Mouse (Mus musculus) embryonic facial prominence, embryonic 11.5 days (tissue): ENCODE results near the gene Senp8. TPM values are rescaled to one million over a fixed set of nuclear protein-coding genes. Genes with fewer than 3 reads are reported as not detected.

ENCODE experiments used
- ATAC-seq: fragments of 200-750 bp; cut with Nextera tagmentation; replicated peaks from 2 replicates; pipeline ENCODE4 v1.8.0; 2017; ENCODE audit warnings: low read depth; ENCODE audit not compliant: insufficient number of reproducible peaks, low FRiP score, low TSS enrichment
- DNase-seq: peaks from one replicate; pipeline ENCODE4 v3.0.0-alpha.2; 2015; ENCODE audit warnings: low spot score
- H3K27ac ChIP-seq: fragments of 300-500 bp; sonication (generic); replicated peaks from 2 replicates; pipeline ENCODE4 v1.5.1; 2014; ENCODE audit warnings: mild to moderate bottlenecking, low read depth, low read length, control low read depth
- H3K27me3 ChIP-seq: fragments of 300-500 bp; sonication (generic); 2 replicates; pipeline ENCODE4 v1.6.1; 2014; ENCODE audit warnings: mild to moderate bottlenecking, low read length, moderate library complexity, mixed read lengths; ENCODE audit not compliant: control insufficient read depth, insufficient read depth
- H3K36me3 ChIP-seq: fragments of 300-500 bp; sonication (generic); replicated peaks from 2 replicates; pipeline ENCODE4 v1.6.1; 2014; ENCODE audit warnings: low read depth, mild to moderate bottlenecking, low read length, moderate library complexity, mixed read lengths; ENCODE audit not compliant: control insufficient read depth, insufficient read depth
- H3K4me1 ChIP-seq: fragments of 300-500 bp; sonication (generic); 2 replicates; pipeline ENCODE4 v1.6.1; 2014; ENCODE audit warnings: low read length, mixed read lengths; ENCODE audit not compliant: control insufficient read depth, insufficient read depth
- H3K4me2 ChIP-seq: fragments of 300-500 bp; sonication (generic); 2 replicates; pipeline ENCODE4 v1.6.1; 2014; ENCODE audit warnings: low read depth, mild to moderate bottlenecking, control low read depth, low read length, moderate library complexity
- H3K4me3 ChIP-seq: fragments of 300-500 bp; sonication (generic); 2 replicates; pipeline ENCODE4 v1.5.1; 2014; ENCODE audit warnings: low read depth, low read length, control low read depth
- H3K9ac ChIP-seq: fragments of 300-500 bp; sonication (generic); replicated peaks from 2 replicates; pipeline ENCODE4 v1.6.1; 2014; ENCODE audit warnings: mild to moderate bottlenecking, control low read depth, low read length
- H3K9me3 ChIP-seq: fragments of 300-500 bp; sonication (generic); replicated peaks from 2 replicates; pipeline ENCODE4 v1.6.1; 2016; ENCODE audit warnings: mild to moderate bottlenecking, low read length, inconsistent platforms, mixed read lengths; ENCODE audit not compliant: control insufficient read depth
- WGBS: fragments of 180-500 bp; shearing (Covaris S2); extraction: QIAGEN DNeasy Blood & Tissue Kit; methylation state at CpG from one replicate; pipeline ENCODE4 v1.1.7; 2014; 5-methylcytosine and 5-hydroxymethylcytosine counted together
- polyA plus RNA-seq: library from polyadenylated mRNA; unstranded; fragments of >200 nt; fragmentation: Nextera tagmentation; extraction: Ambion mirVana; gene quantifications from 2 replicates; pipeline ENCODE4 v1.2.1, GENCODE M21; 2014

Gene Senp8
- polyA plus RNA-seq, 1 experiment from 2014 or later: 22.1 TPM

GRCm38 (mm10) chr9:59727569-59728286, 22.8 kb downstream of the Senp8 start:
- Histone ChIP-seq H3K4me2 (no peak overlapping the region), H3K9ac (no peak overlapping the region), H3K4me3 (no peak overlapping the region), H3K27ac (no peak overlapping the region), H3K27me3 (no peaks in the 10 kb centered on the region), H3K9me3 (no peaks in the 10 kb centered on the region), H3K4me1 (no peaks in the 10 kb centered on the region; the same call in 1 of the 2 replicates), H3K36me3 (no peaks in the 10 kb centered on the region)
- ATAC-seq (no peak), DNase-seq (no peak)
- 87% methylated on average over 11 of the region's 11 CpGs for WGBS

- WGBS: 84% methylated on average over 10 of the region's 10 CpGs
- no peak for DNase-seq
- no peak overlapping the region for H3K4me2 ChIP-seq
- no peak overlapping the region for H3K27ac ChIP-seq
- no peak for ATAC-seq
- H3K4me1 ChIP-seq: no peaks in the 10 kb centered on the region; the same call in 1 of the 2 replicates
- H3K36me3 ChIP-seq: no peaks in the 10 kb centered on the region
- no peaks in the 10 kb centered on the region for H3K27me3 ChIP-seq
- H3K9me3 ChIP-seq: no peaks in the 10 kb centered on the region
- H3K4me3 ChIP-seq: no peak overlapping the region
- H3K9ac ChIP-seq: no peak overlapping the region
These were observed 25.0 kb downstream of the Senp8 start for GRCm38 (mm10) chr9:59725515-59725914.

DNA sequence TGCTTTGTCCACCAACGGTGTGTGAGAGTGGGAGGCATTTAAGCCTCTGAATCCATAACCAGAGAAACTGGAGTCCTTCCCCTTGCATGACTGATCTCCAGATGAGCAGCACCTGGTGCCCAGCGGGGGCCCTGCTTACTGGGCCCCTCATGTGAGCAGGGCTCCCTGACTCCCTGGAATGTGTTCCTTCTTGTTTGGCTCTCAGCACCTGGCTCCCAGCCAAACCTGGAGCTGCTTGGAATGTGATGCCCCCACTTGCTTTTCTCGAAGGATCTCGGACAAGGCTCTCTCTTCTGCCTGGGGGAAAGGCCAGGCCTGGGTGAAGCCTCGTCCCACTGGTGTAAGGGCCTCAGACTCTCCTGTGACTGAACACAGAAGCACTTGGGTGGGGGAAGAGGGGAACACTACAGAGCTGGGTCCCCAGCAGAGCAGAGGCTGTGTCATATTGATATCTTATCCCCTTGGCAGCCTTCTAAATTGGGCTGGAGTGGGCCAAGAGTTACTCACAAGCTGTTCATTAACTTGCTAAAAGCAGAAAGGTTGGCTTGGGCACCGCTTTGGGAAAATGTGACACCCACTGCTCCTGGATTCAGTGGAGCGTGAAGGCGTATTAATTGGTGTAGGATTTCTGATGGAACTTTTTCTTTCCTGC, 26.6 kb downstream of the Senp8 start:
- WGBS: 74% methylated on average over 8 of the region's 8 CpGs
- Histone ChIP-seq H3K9me3 (no peaks in the 10 kb centered on the region), H3K9ac (no peak overlapping the region), H3K4me2 (no peak overlapping the region), H3K36me3 (no peaks in the 10 kb centered on the region), H3K4me1 (no peaks in the 10 kb centered on the region; the same call in 1 of the 2 replicates), H3K27ac (no peak overlapping the region), H3K27me3 (no peaks in the 10 kb centered on the region), H3K4me3 (no peak overlapping the region)
- peak; percentile 8 for DNase-seq
- ATAC-seq: peak; percentile 52; the same call in 1 of the 2 replicates

DNA sequence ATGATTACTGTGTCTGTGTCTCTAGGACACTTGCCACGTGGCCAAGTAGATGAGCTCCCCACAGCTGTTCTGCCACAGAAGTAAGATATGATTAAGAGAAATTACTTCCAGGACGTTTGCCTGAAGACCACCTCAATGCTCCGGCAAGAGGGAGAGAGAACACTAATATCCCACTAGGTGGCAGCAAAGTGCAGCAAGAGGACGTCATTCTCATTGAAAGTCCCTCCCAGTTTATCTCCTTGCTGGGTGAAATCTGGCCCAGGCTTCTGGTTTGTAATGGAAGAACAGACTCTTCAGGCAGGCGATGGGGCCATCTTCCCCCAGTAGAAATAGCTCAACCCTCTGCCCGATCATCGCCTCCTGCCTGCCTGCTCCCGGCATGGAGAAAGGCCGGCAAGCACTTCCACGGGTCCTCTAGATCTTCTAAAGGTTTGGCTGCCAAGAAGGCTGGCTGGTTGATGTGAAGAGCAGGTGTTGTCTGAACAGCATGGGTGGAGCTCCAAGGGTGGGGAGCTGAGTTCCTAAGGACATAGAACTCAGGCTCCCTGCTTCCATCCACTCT, 27.3 kb downstream of the Senp8 start:
- no peak overlapping the region for H3K27ac ChIP-seq
- H3K4me2 ChIP-seq: no peak overlapping the region
- ATAC-seq: 0 out of 2 replicates have a peak, but pooled peaks have one; percentile 23
- no peaks in the 10 kb centered on the region; the same call in 1 of the 2 replicates for H3K4me1 ChIP-seq
- no peaks in the 10 kb centered on the region for H3K36me3 ChIP-seq
- H3K9ac ChIP-seq: no peak overlapping the region
- no peaks in the 10 kb centered on the region for H3K9me3 ChIP-seq
- H3K4me3 ChIP-seq: no peak overlapping the region
- DNase-seq: peak; percentile 89
- no peaks in the 10 kb centered on the region for H3K27me3 ChIP-seq
- 21% methylated on average over 10 of the region's 10 CpGs for WGBS

DNA sequence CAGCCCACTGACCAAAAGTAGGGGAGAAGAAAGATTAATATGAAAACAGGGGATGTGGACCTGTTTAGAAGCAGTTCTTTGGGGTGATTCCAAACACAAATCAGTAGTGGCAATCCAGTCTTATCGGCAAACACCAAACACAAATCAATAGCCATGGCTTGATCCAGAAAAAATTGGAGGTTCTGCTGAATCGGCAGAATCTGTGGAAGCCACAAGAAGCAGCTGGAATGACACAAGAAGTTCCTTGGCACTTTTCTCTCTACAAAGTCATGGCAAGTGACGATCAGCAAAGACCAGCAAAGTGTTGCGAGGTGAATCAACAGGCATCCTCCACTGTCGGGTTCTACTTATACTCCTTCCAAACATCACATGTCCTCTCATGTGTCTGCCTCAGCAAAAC, 29.4 kb downstream of the Senp8 start:
- WGBS: 89% methylated on average over 5 of the region's 5 CpGs
- Histone ChIP-seq H3K27me3 (no peaks in the 10 kb centered on the region), H3K9me3 (no peaks in the 10 kb centered on the region), H3K4me1 (no peaks in the 10 kb centered on the region; the same call in 1 of the 2 replicates), H3K4me3 (no peak overlapping the region), H3K9ac (no peak overlapping the region), H3K4me2 (no peak overlapping the region), H3K27ac (no peak overlapping the region), H3K36me3 (no peaks in the 10 kb centered on the region)
- DNase-seq: no peak
- ATAC-seq: no peak

- DNase-seq (no peak), ATAC-seq (no peak)
- Histone ChIP-seq H3K4me1 (no peaks in the 10 kb centered on the region), H3K36me3 (no peaks in the 10 kb centered on the region), H3K4me3 (no peak overlapping the region), H3K4me2 (no peak overlapping the region), H3K9me3 (no peaks in the 10 kb centered on the region), H3K27ac (no peak overlapping the region), H3K27me3 (no peaks in the 10 kb centered on the region), H3K9ac (no peak overlapping the region)
- WGBS: 84% methylated on average over 4 of the region's 4 CpGs
These were observed 32.3 kb downstream of the Senp8 start for GRCm38 (mm10) chr9:59718237-59718636.

- H3K36me3 ChIP-seq: no peaks in the 10 kb centered on the region
- no peak overlapping the region for H3K4me2 ChIP-seq
- H3K9me3 ChIP-seq: no peaks in the 10 kb centered on the region
- H3K27me3 ChIP-seq: no peaks in the 10 kb centered on the region
- DNase-seq (no peak), ATAC-seq (no peak)
- H3K4me1 ChIP-seq: no peaks in the 10 kb centered on the region
- H3K4me3 ChIP-seq: no peak overlapping the region
- no peak overlapping the region for H3K9ac ChIP-seq
- 77% methylated on average over 7 of the region's 7 CpGs for WGBS
- H3K27ac ChIP-seq: no peak overlapping the region
These were observed 34.1 kb downstream of the Senp8 start for GRCm38 (mm10) chr9:59716275-59716898.
